Mouse (Mus musculus): ENCODE results near the gene Irak2.

- TF ChIP-seq CTCF (IDR thresholded peaks at IDR 0.05; ENCODE audit: low read depth) (no peak), EP300 (IDR thresholded peaks at IDR 0.05; ENCODE audit: low read depth) (no peak)
Measured at GRCm38 (mm10) chr6:113686551-113687125, 48.4 kb downstream of the Irak2 start.
